In genomic region chr9:9262479-9262878, GRCm38 (mm10) we compare ENCODE assay signal across 30 mouse cellular contexts. TPM values are rescaled to one million over a fixed set of nuclear protein-coding genes. Genes with fewer than 3 reads are reported as not detected.
"Had no signal": no experiment of that assay in that cellular context is flagged by ENCODE, and none has a peak within 500 bp of the region (broad histone marks: within the 10 kb centered on the region; RNA-seq: fewer than 3 reads in every experiment).

No protein-coding gene starts in this region.

- H3K9me3 ChIP-seq: limb, embryonic 10.5 days; limb, embryonic 12.5 days; limb, embryonic 13.5 days; limb, embryonic 15.5 days; liver, embryonic 12.5 days; liver, embryonic 13.5 days; liver, embryonic 15.5 days; lung, embryonic 15.5 days; megakaryocyte, embryonic 14.5 days; midbrain, embryonic 10.5 days; midbrain, embryonic 12.5 days; midbrain, embryonic 13.5 days; midbrain, embryonic 15.5 days had no signal

- H3K36me3 ChIP-seq: limb, embryonic 10.5 days; limb, embryonic 12.5 days; limb, embryonic 13.5 days; limb, embryonic 15.5 days; liver, embryonic 12.5 days; liver, embryonic 13.5 days; liver, embryonic 15.5 days; lung, embryonic 15.5 days; midbrain, embryonic 10.5 days; midbrain, embryonic 12.5 days; midbrain, embryonic 13.5 days; midbrain, embryonic 15.5 days had no signal

- H3K27me3 ChIP-seq: limb, embryonic 12.5 days; limb, embryonic 13.5 days; limb, embryonic 15.5 days; liver, embryonic 12.5 days; liver, embryonic 13.5 days; liver, embryonic 15.5 days; lung, embryonic 15.5 days; megakaryocyte, embryonic 14.5 days; midbrain, embryonic 12.5 days; midbrain, embryonic 13.5 days; midbrain, embryonic 15.5 days had no signal

- ATAC-seq: liver, embryonic 12.5 days; liver, postnatal 0 days; lung, postnatal 0 days; midbrain, embryonic 16.5 days had no signal

- H3K4me3 ChIP-seq: limb, embryonic 10.5 days; limb, embryonic 12.5 days; limb, embryonic 13.5 days; limb, embryonic 15.5 days; liver, embryonic 12.5 days; liver, embryonic 13.5 days; liver, embryonic 15.5 days; lung, embryonic 15.5 days; megakaryocyte, embryonic 14.5 days; midbrain, embryonic 10.5 days; midbrain, embryonic 12.5 days; midbrain, embryonic 13.5 days; midbrain, embryonic 15.5 days; myocyte had no signal

- H3K4me1 ChIP-seq: limb, embryonic 10.5 days; limb, embryonic 12.5 days; limb, embryonic 13.5 days; limb, embryonic 15.5 days; liver, embryonic 12.5 days; liver, embryonic 13.5 days; liver, embryonic 15.5 days; lung, embryonic 15.5 days; megakaryocyte, embryonic 14.5 days; midbrain, embryonic 12.5 days; midbrain, embryonic 13.5 days; midbrain, embryonic 15.5 days had no signal

- H3K27ac ChIP-seq: limb, embryonic 10.5 days; limb, embryonic 12.5 days; limb, embryonic 13.5 days; limb, embryonic 15.5 days; liver, embryonic 12.5 days; liver, embryonic 13.5 days; liver, embryonic 14.5 days; liver, embryonic 15.5 days; lung, embryonic 15.5 days; macrophage; midbrain, embryonic 10.5 days; midbrain, embryonic 12.5 days; midbrain, embryonic 13.5 days; midbrain, embryonic 15.5 days had no signal

- H3K9ac ChIP-seq: limb, embryonic 12.5 days; limb, embryonic 13.5 days; limb, embryonic 15.5 days; liver, embryonic 12.5 days; liver, embryonic 13.5 days; liver, embryonic 14.5 days; liver, embryonic 15.5 days; liver, postnatal 0 days; lung, embryonic 14.5 days; lung, embryonic 15.5 days; midbrain, embryonic 12.5 days; midbrain, embryonic 13.5 days; midbrain, embryonic 15.5 days had no signal

- H3K4me2 ChIP-seq: limb, embryonic 12.5 days; limb, embryonic 13.5 days; limb, embryonic 15.5 days; liver, embryonic 11.5 days; liver, embryonic 12.5 days; liver, embryonic 13.5 days; liver, embryonic 15.5 days; lung, embryonic 14.5 days; lung, embryonic 15.5 days; midbrain, embryonic 11.5 days; midbrain, embryonic 12.5 days; midbrain, embryonic 13.5 days; midbrain, embryonic 15.5 days had no signal

- DNase-seq: left cerebral cortex, postnatal 4 days; liver; liver, embryonic 13.5 days; liver, postnatal 0 days; lung, adult 18-20 months; lung, adult 2 months; lung, embryonic 14.5 days; lung, postnatal 10 days; lung, postnatal 14 days; lung, postnatal 36 days; lung, postnatal 4 days had no signal

RNA-seq across cellular contexts. Expression of gene Arhgap42, which starts 23.6 kb away (rescaled TPM):
- polyA plus RNA-seq: macrophage had no signal
